Comparison of ENCODE assay signal across 12 mouse cellular contexts in the genomic region with DNA sequence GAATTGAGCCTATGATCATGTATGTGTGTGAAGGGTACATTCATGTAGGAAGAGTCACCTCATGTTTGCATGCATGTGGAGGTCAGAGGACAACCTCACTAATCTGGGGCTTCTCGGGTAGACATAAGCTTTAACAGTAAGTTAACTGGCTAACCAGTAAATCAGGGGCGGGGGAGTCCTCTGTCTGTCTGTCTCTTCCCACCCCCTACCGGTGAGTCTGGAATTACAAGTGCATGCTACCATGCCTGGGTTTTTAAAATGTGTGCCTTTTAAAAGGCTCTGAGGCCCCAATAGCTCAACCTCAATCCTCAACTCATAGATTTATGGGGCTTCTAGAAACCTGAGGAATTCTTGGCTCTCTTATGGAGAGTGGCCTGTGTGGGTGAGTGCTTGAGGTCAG. TPM values are rescaled to one million over a fixed set of nuclear protein-coding genes. Genes with fewer than 3 reads are reported as not detected.
DNase-seq lines count a peak whose midpoint lies in the region; ATAC-seq lines count a peak whose summit lies in the region.
"Had no signal": no experiment of that assay in that cellular context is flagged by ENCODE, and none has a peak within 500 bp of the region (broad histone marks: within the 10 kb centered on the region; RNA-seq: fewer than 3 reads in every experiment).

No protein-coding gene starts in this region.

- H3K36me3 ChIP-seq in limb, embryonic 11.5 days (ENCODE audit: control insufficient read depth, insufficient read depth, low read length), result no peaks in the 10 kb centered on the region
- H3K36me3 ChIP-seq in limb, embryonic 10.5 days, result no peaks in the 10 kb centered on the region

- no peaks in the 10 kb centered on the region for H3K27me3 ChIP-seq in limb, embryonic 11.5 days (ENCODE audit: control insufficient read depth, insufficient read depth, low read length)
- no peaks in the 10 kb centered on the region for H3K27me3 ChIP-seq in limb, embryonic 10.5 days (ENCODE audit: low read depth, poor library complexity, severe bottlenecking)

- H3K9ac ChIP-seq in limb, embryonic 11.5 days (ENCODE audit: low read length), result no peak overlapping the region

- no peak overlapping the region for H3K27ac ChIP-seq in limb, embryonic 11.5 days (replicated peaks; ENCODE audit: low read depth, low read length)
- H3K27ac ChIP-seq in limb, embryonic 10.5 days, result no peak overlapping the region

- H3K9me3 ChIP-seq in limb, embryonic 11.5 days (ENCODE audit: control insufficient read depth, low read length), result no peaks in the 10 kb centered on the region
- no peaks in the 10 kb centered on the region for H3K9me3 ChIP-seq in limb, embryonic 10.5 days (replicated peaks)

- no peak overlapping the region for H3K4me2 ChIP-seq in limb, embryonic 11.5 days (ENCODE audit: low read depth, severe bottlenecking)

- no peak for ATAC-seq in CD4-positive, CD25-positive, alpha-beta regulatory T cell, adult 4 months
- ATAC-seq in limb, embryonic 11.5 days (ENCODE audit: insufficient number of reproducible peaks, low FRiP score, low TSS enrichment, low read depth), result no peak

- DNase-seq in CD4-positive, CD25-positive, alpha-beta regulatory T cell, adult 2 months (ENCODE audit: low read depth, low spot score), result peak; percentile 76
- peak; percentile 34 for DNase-seq in limb, embryonic 11.5 days (ENCODE audit: low spot score)
- DNase-seq in limb, embryonic 10.5 days (ENCODE audit: low spot score), result no peak
- peak; percentile 24 for DNase-seq in c-Kit-positive CD71-positive TER-119-negative erythroid progenitor cells, embryonic 14.5 days (ENCODE audit: low read depth)
- DNase-seq in retina, postnatal 1 day, result peak; percentile 38
- no peak for DNase-seq in heart, adult 9 months (ENCODE audit: low spot score in 2 of 2)
- no peak for DNase-seq in layer of hippocampus, adult 8-10 months (ENCODE audit: low spot score in 2 of 2)
- DNase-seq: cerebellum, adult 11 months; kidney, adult 11 months had no signal

- H3K4me1 ChIP-seq in limb, embryonic 11.5 days (ENCODE audit: control insufficient read depth, insufficient read depth, low read length), result peaks cover 5% of the 10 kb centered on the region
- H3K4me1 ChIP-seq in limb, embryonic 10.5 days, result peaks cover 12% of the 10 kb centered on the region

- H3K4me3 ChIP-seq in limb, embryonic 11.5 days (ENCODE audit: low read depth, low read length), result no peak overlapping the region
- no peak overlapping the region for H3K4me3 ChIP-seq in limb, embryonic 10.5 days

- WGBS in limb, embryonic 11.5 days, result 24% methylated on average over 3 of the region's 3 CpGs
- WGBS in limb, embryonic 10.5 days, result 29% methylated on average over 3 of the region's 3 CpGs

RNA-seq across cellular contexts. Expression of gene Ctu1, which starts 3.2 kb away (rescaled TPM):
- polyA plus RNA-seq in CD4-positive, CD25-positive, alpha-beta regulatory T cell, adult 4 months (2017; shearing (Covaris generic)), result 1 to 10 TPM; 1.7 to 2.2 TPM
- 10.5 and 10.8 TPM in 2 replicates for polyA plus RNA-seq in limb, embryonic 11.5 days (2014; fragmentation: Nextera tagmentation; extraction: Ambion mirVana)
- 21.3 and 21.6 TPM in 2 replicates for polyA plus RNA-seq in limb, embryonic 10.5 days (2016; fragmentation: Nextera tagmentation; extraction: Ambion mirVana)
- total RNA-seq in layer of hippocampus, adult 8-10 months (2022), result 10 to 100 TPM in 1 of 4 experiments, 1 to 10 TPM in 3; 7.5 to 12.3 (median 9.8) TPM

RNA-seq across cellular contexts. Expression of gene Siglece, which starts 8.6 kb away (rescaled TPM):
- 1 to 10 TPM in 1 of 2 experiments, under 1 TPM in 1; 0.28 to 1.3 TPM for polyA plus RNA-seq in CD4-positive, CD25-positive, alpha-beta regulatory T cell, adult 4 months (2017; shearing (Covaris generic))
- polyA plus RNA-seq in limb, embryonic 11.5 days (2014; fragmentation: Nextera tagmentation; extraction: Ambion mirVana), result 0.17 and 0.33 TPM in 2 replicates
- 0.21 TPM in 1 of 2 replicates, not detected in the other for polyA plus RNA-seq in limb, embryonic 10.5 days (2016; fragmentation: Nextera tagmentation; extraction: Ambion mirVana)
- total RNA-seq in layer of hippocampus, adult 8-10 months (2022), result 1 to 10 TPM; 1.3 to 2.6 (median 1.5) TPM

RNA-seq across cellular contexts. Expression of gene Klk14, which starts 21.6 kb away (rescaled TPM):
- not detected for polyA plus RNA-seq in CD4-positive, CD25-positive, alpha-beta regulatory T cell, adult 4 months (2017; shearing (Covaris generic))
- polyA plus RNA-seq in limb, embryonic 11.5 days (2014; fragmentation: Nextera tagmentation; extraction: Ambion mirVana), result not detected in 2 replicates
- polyA plus RNA-seq in limb, embryonic 10.5 days (2016; fragmentation: Nextera tagmentation; extraction: Ambion mirVana), result not detected in 2 replicates
- not detected for total RNA-seq in layer of hippocampus, adult 8-10 months (2022)
- total RNA-seq: gastrocnemius, adult 18-20 months had no signal
- polyA plus RNA-seq: lung, embryonic 16.5 days had no signal

RNA-seq across cellular contexts. Expression of gene Ceacam18, which starts 34.1 kb away (rescaled TPM):
- polyA plus RNA-seq in CD4-positive, CD25-positive, alpha-beta regulatory T cell, adult 4 months (2017; shearing (Covaris generic)), result not detected
- not detected in 2 replicates for polyA plus RNA-seq in limb, embryonic 11.5 days (2014; fragmentation: Nextera tagmentation; extraction: Ambion mirVana)
- not detected in 2 replicates for polyA plus RNA-seq in limb, embryonic 10.5 days (2016; fragmentation: Nextera tagmentation; extraction: Ambion mirVana)
- under 1 TPM in 1 of 4 experiments, not detected in 3; 0.31 TPM for total RNA-seq in layer of hippocampus, adult 8-10 months (2022)
- total RNA-seq: gastrocnemius, adult 18-20 months had no signal
- polyA plus RNA-seq: lung, embryonic 16.5 days had no signal

RNA-seq across cellular contexts. Expression of gene Klk13, which starts 43.8 kb away (rescaled TPM):
- not detected for polyA plus RNA-seq in CD4-positive, CD25-positive, alpha-beta regulatory T cell, adult 4 months (2017; shearing (Covaris generic))
- polyA plus RNA-seq in limb, embryonic 11.5 days (2014; fragmentation: Nextera tagmentation; extraction: Ambion mirVana), result 0.48 and 1.0 TPM in 2 replicates
- 0.73 and 0.94 TPM in 2 replicates for polyA plus RNA-seq in limb, embryonic 10.5 days (2016; fragmentation: Nextera tagmentation; extraction: Ambion mirVana)
- not detected for total RNA-seq in layer of hippocampus, adult 8-10 months (2022)

Comparison
In these comparisons a context has a peak if more than half of its experiments do, and no peak if none do; other contexts are left out.
1. DNase-seq: peak in CD4-positive, CD25-positive, alpha-beta regulatory T cell, adult 2 months (single experiment), limb, embryonic 11.5 days (single experiment), c-Kit-positive CD71-positive TER-119-negative erythroid progenitor cells, embryonic 14.5 days (single experiment) and retina, postnatal 1 day (single experiment); none in limb, embryonic 10.5 days (single experiment), heart, adult 9 months (0 of 2) and layer of hippocampus, adult 8-10 months (0 of 2).